Mouse (Mus musculus): ENCODE results near the gene Zfp523. TPM values are rescaled to one million over a fixed set of nuclear protein-coding genes. Genes with fewer than 3 reads are reported as not detected.

Gene Zfp523
- polyA plus RNA-seq, 1 experiment from 2014 or later, result 35.6 TPM

GRCm38 (mm10) chr17:28141771-28142699, 34.9 kb upstream of the Zfp523 start, which contains the start of gene Scube3:
Gene Scube3, plus strand, starts transcription at chr17:28142141.
- under 1% methylated on average over 93 of the region's 97 CpGs for WGBS
- Histone ChIP-seq H3K4me3 (peak within 1 kb of the TSS; percentile 72), H3K4me1 (peaks cover 90% of the 10 kb centered on the region), H3K9me3 (no peaks in the 10 kb centered on the region), H3K27me3 (ENCODE audit: poor library complexity, severe bottlenecking) (peaks cover 76% of the 10 kb centered on the region), H3K27ac (peak within 1 kb of the TSS; percentile 97), H3K36me3 (replicated peaks) (peaks cover 3% of the 10 kb centered on the region; the same call in 1 of the 2 replicates)
- peak; percentile 83 for DNase-seq (ENCODE audit: extremely low spot score, low spot score)

- peak; percentile 52 for DNase-seq (ENCODE audit: extremely low spot score, low spot score)
- no peaks in the 10 kb centered on the region for H3K9me3 ChIP-seq
- H3K27ac ChIP-seq, result peak overlapping the region; percentile 97
- peaks cover 7% of the 10 kb centered on the region for H3K36me3 ChIP-seq (replicated peaks)
- H3K27me3 ChIP-seq (ENCODE audit: poor library complexity, severe bottlenecking), result peaks cover 76% of the 10 kb centered on the region
- WGBS, result under 1% methylated on average over 30 of the region's 33 CpGs
- H3K4me3 ChIP-seq, result peak overlapping the region; percentile 72
- peaks cover 97% of the 10 kb centered on the region for H3K4me1 ChIP-seq
Measured at GRCm38 (mm10) chr17:28142700-28143610, 34.0 kb upstream of the Zfp523 start.

DNA sequence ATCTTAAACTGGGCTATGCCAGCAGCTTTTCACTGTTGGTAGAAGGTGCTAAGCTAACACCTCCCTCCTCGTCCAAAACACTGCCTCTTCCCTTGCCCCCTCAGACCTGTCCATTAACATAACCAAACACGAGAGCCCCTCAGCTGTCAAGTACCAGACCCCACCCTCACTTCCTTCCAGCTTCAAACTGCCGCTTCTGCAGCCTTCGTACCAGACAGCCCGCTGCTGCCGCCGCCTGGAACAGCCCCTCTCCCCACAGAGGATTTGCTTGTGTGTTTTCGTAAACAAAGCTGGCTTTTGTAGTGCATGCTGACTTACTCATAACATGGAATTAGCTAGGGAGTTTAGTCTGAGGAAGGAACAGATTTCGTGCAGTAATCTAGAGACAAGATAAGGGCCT, 33.2 kb upstream of the Zfp523 start:
- Histone ChIP-seq H3K4me3 (peak overlapping the region; percentile 72), H3K4me1 (peaks cover 97% of the 10 kb centered on the region), H3K27ac (peak overlapping the region; percentile 97), H3K9me3 (no peaks in the 10 kb centered on the region), H3K36me3 (replicated peaks) (peaks cover 15% of the 10 kb centered on the region), H3K27me3 (ENCODE audit: poor library complexity, severe bottlenecking) (peaks cover 70% of the 10 kb centered on the region)
- DNase-seq (ENCODE audit: extremely low spot score, low spot score), result peak; percentile 45
- WGBS, result under 1% methylated on average over 9 of the region's 9 CpGs

GRCm38 (mm10) chr17:28144241-28144640, 32.7 kb upstream of the Zfp523 start:
- Histone ChIP-seq H3K36me3 (replicated peaks) (peaks cover 20% of the 10 kb centered on the region), H3K4me1 (peaks cover 97% of the 10 kb centered on the region), H3K4me3 (peak overlapping the region; percentile 72), H3K9me3 (no peaks in the 10 kb centered on the region), H3K27me3 (ENCODE audit: poor library complexity, severe bottlenecking) (peaks cover 65% of the 10 kb centered on the region), H3K27ac (peak overlapping the region; percentile 97)
- WGBS, result 2% methylated on average over 6 of the region's 6 CpGs
- DNase-seq (ENCODE audit: extremely low spot score, low spot score), result no peak

- DNase-seq (ENCODE audit: extremely low spot score, low spot score), result no peak
- peaks cover 45% of the 10 kb centered on the region for H3K36me3 ChIP-seq (replicated peaks)
- H3K4me1 ChIP-seq, result peaks cover 80% of the 10 kb centered on the region
- WGBS, result 84% methylated on average over 3 of the region's 3 CpGs
- H3K4me3 ChIP-seq, result no peak overlapping the region
- H3K27ac ChIP-seq, result 0 out of 2 replicates have a peak overlapping the region, but pooled peaks have one; percentile 35
- no peaks in the 10 kb centered on the region for H3K9me3 ChIP-seq
- peaks cover 31% of the 10 kb centered on the region for H3K27me3 ChIP-seq (ENCODE audit: poor library complexity, severe bottlenecking)
Measured at GRCm38 (mm10) chr17:28148288-28148687, 28.6 kb upstream of the Zfp523 start.

DNA sequence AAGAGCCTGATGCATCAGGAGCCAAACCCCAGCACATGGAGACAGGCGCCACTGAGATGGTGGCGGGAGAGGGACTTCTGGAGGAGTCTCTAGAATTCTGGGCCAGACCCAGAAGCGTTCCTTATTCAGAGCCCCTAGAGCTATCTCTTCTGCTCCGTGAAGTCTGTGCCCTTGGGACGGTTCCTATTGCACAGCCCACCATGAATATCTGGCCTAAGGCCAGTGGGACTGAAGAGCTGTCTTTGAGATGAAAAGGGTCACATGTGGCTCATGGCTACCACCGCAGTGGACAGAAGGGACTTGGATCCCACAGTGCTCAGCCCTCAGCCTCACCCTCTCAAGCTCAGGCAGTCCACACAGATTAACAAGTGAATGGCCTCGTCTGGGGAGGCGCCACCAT, 27.2 kb upstream of the Zfp523 start:
- H3K4me3 ChIP-seq, result no peak overlapping the region
- H3K36me3 ChIP-seq (replicated peaks), result peaks cover 58% of the 10 kb centered on the region
- 0 out of 2 replicates have a peak overlapping the region, but pooled peaks have one; percentile 44 for H3K27ac ChIP-seq
- 82% methylated on average over 8 of the region's 8 CpGs for WGBS
- peaks cover 65% of the 10 kb centered on the region for H3K4me1 ChIP-seq
- DNase-seq (ENCODE audit: extremely low spot score, low spot score), result no peak
- no peaks in the 10 kb centered on the region for H3K9me3 ChIP-seq
- H3K27me3 ChIP-seq (ENCODE audit: poor library complexity, severe bottlenecking), result peaks cover 28% of the 10 kb centered on the region

GRCm38 (mm10) chr17:28150456-28150855, 26.5 kb upstream of the Zfp523 start:
- H3K27me3 ChIP-seq (ENCODE audit: poor library complexity, severe bottlenecking), result peaks cover 21% of the 10 kb centered on the region
- no peaks in the 10 kb centered on the region for H3K9me3 ChIP-seq
- H3K4me1 ChIP-seq, result peaks cover 58% of the 10 kb centered on the region
- no peak overlapping the region for H3K4me3 ChIP-seq
- H3K36me3 ChIP-seq (replicated peaks), result peaks cover 65% of the 10 kb centered on the region
- WGBS, result 75% methylated on average over 12 of the region's 12 CpGs
- no peak overlapping the region for H3K27ac ChIP-seq
- no peak for DNase-seq (ENCODE audit: extremely low spot score, low spot score)

GRCm38 (mm10) chr17:28153095-28153494, 23.8 kb upstream of the Zfp523 start:
- Histone ChIP-seq H3K4me1 (peaks cover 52% of the 10 kb centered on the region), H3K4me3 (no peak overlapping the region), H3K27me3 (ENCODE audit: poor library complexity, severe bottlenecking) (peaks cover 22% of the 10 kb centered on the region), H3K9me3 (no peaks in the 10 kb centered on the region), H3K27ac (no peak overlapping the region), H3K36me3 (replicated peaks) (peaks cover 83% of the 10 kb centered on the region)
- WGBS, result 91% methylated on average over 6 of the region's 6 CpGs
- DNase-seq (ENCODE audit: extremely low spot score, low spot score), result no peak

DNA sequence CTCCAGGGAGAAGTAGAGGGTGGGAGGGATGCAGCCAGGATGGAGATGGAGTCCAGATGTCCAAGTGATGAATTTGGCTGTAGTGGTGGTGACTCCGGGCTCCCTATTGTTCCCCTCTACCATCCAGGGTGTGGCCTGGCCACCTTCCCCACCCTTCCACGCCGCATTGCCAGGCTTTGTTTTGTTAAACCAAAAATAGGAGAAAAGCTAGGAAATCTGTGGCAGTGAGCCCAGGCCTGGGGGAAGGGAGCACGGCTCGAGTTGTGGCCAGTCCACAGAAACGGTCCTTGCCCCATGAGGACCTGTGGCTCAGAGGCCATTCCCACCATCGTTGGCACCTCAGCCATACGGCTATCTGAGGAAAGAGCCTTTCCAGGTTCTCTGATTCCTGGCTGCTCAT, 22.0 kb upstream of the Zfp523 start:
- H3K27ac ChIP-seq, result no peak overlapping the region
- H3K9me3 ChIP-seq, result no peaks in the 10 kb centered on the region
- DNase-seq (ENCODE audit: extremely low spot score, low spot score), result no peak
- H3K4me1 ChIP-seq, result peaks cover 49% of the 10 kb centered on the region
- no peak overlapping the region for H3K4me3 ChIP-seq
- H3K27me3 ChIP-seq (ENCODE audit: poor library complexity, severe bottlenecking), result peaks cover 40% of the 10 kb centered on the region
- peaks cover 83% of the 10 kb centered on the region for H3K36me3 ChIP-seq (replicated peaks)
- WGBS, result 87% methylated on average over 8 of the region's 8 CpGs

DNA sequence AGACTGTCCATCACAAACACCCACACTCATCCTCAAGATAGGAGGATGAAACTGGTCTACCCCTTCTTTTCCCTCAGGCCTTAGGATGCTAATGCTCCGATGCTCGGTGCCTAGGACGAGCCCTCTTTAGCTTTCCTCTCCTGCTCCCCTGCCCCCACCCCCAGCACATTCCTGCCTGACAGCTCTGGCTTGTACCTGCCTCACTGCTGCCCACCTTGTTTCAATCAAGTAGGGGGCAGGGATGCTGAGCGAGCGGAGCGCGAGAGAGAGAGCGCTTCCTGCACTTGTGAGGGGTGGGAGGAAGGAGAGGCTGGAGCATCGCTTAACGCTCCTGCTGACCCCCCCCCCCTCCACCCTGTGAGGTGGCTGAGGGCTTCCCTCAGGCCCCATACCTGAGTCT, 16.6 kb upstream of the Zfp523 start:
- WGBS, result 21% methylated on average over 10 of the region's 10 CpGs
- H3K27ac ChIP-seq, result no peak overlapping the region
- H3K4me3 ChIP-seq, result no peak overlapping the region
- H3K36me3 ChIP-seq (replicated peaks), result peaks cover 100% of the 10 kb centered on the region
- H3K9me3 ChIP-seq, result no peaks in the 10 kb centered on the region
- peaks cover 59% of the 10 kb centered on the region for H3K4me1 ChIP-seq
- DNase-seq (ENCODE audit: extremely low spot score, low spot score), result no peak
- H3K27me3 ChIP-seq (ENCODE audit: poor library complexity, severe bottlenecking), result peaks cover 85% of the 10 kb centered on the region

DNA sequence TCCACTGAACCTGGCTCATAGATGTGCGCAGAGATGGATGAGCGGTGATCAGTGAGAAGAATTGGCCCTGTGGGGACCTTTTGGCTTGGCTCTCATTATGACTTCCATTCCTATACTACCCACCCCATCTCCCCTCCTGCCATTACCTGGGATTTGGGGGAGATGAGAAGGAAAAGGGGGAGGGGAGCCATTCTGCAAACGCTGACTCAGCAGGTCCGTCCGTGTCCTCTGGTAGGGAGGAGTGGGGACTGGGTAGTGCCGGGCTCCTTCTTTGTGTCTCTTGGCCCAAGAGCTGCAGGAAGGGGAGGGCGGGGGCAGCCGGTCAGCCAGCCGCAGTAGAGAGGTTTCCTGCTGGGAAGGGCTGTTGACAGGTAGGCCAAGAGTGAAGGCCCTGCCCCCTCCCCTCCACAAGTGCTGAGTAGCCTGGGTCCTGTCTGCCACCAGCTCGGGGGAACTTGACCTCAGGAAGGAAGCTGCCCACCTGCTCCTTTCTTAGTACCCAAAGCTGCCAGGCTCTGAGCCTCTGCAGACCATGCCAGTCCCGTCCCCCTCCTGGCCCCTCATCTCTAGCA, 15.5 kb upstream of the Zfp523 start:
- Histone ChIP-seq H3K36me3 (replicated peaks) (peaks cover 100% of the 10 kb centered on the region), H3K9me3 (no peaks in the 10 kb centered on the region), H3K4me1 (peaks cover 56% of the 10 kb centered on the region), H3K27ac (no peak overlapping the region), H3K27me3 (ENCODE audit: poor library complexity, severe bottlenecking) (peaks cover 78% of the 10 kb centered on the region), H3K4me3 (no peak overlapping the region)
- no peak for DNase-seq (ENCODE audit: extremely low spot score, low spot score)
- WGBS, result 36% methylated on average over 11 of the region's 11 CpGs

DNA sequence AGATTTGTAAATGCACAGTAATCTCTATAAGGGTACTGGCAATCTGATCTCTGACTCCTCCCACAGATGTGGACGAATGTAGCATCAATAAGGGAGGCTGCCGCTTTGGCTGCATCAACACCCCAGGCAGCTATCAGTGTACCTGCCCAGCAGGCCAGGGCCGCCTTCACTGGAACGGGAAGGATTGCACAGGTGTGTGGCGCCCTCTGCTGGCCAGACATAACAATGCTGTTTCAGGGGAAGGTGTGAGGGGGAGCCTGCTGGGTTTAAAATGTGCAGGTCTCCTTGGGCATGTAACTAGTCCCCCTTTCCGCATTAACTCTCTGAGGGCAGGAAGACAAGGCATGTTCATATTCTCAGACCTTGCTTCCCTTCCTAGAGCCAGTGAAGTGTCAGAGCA, 13.3 kb upstream of the Zfp523 start:
- WGBS, result 10% methylated on average over 6 of the region's 6 CpGs
- Histone ChIP-seq H3K27me3 (ENCODE audit: poor library complexity, severe bottlenecking) (peaks cover 58% of the 10 kb centered on the region), H3K4me3 (no peak overlapping the region), H3K36me3 (replicated peaks) (peaks cover 100% of the 10 kb centered on the region), H3K9me3 (no peaks in the 10 kb centered on the region), H3K4me1 (peaks cover 33% of the 10 kb centered on the region), H3K27ac (no peak overlapping the region)
- DNase-seq (ENCODE audit: extremely low spot score, low spot score), result peak; percentile 84

Measured in forebrain, embryonic 10.5 days (tissue).